21 mouse cellular contexts compared by ENCODE assay signal in genomic region chr1:60731940-60732339, GRCm38 (mm10). TPM values are rescaled to one million over a fixed set of nuclear protein-coding genes. Genes with fewer than 3 reads are reported as not detected.
DNase-seq lines count a peak whose midpoint lies in the region; ATAC-seq lines count a peak whose summit lies in the region.
"Had no signal": no experiment of that assay in that cellular context is flagged by ENCODE, and none has a peak within 500 bp of the region (broad histone marks: within the 10 kb centered on the region; RNA-seq: fewer than 3 reads in every experiment).

No protein-coding gene starts in this region.

- no peaks in the 10 kb centered on the region for H3K27me3 ChIP-seq in forebrain, embryonic 16.5 days (replicated peaks; ENCODE audit: control insufficient read depth, insufficient read depth, low read length)
- H3K27me3 ChIP-seq: embryonic facial prominence, embryonic 15.5 days; hindbrain, embryonic 12.5 days; midbrain, embryonic 12.5 days had no signal

- no peak overlapping the region for H3K9ac ChIP-seq in forebrain, embryonic 16.5 days (replicated peaks; ENCODE audit: low read depth, low read length)
- H3K9ac ChIP-seq: embryonic facial prominence, embryonic 15.5 days; hindbrain, embryonic 12.5 days; lung, embryonic 14.5 days; midbrain, embryonic 12.5 days had no signal

- ATAC-seq in forebrain, embryonic 16.5 days = no peak
- ATAC-seq: inflammation-experienced regulatory T-cells, adult 6 months had no signal

- H3K4me1 ChIP-seq in brown adipose tissue, adult 24 weeks (ENCODE audit: control insufficient read depth, insufficient read depth, insufficient read length, low read length) = peaks cover 10% of the 10 kb centered on the region
- no peaks in the 10 kb centered on the region for H3K4me1 ChIP-seq in forebrain, embryonic 16.5 days (replicated peaks; ENCODE audit: control insufficient read depth, insufficient read depth, low read length)
- H3K4me1 ChIP-seq: embryonic facial prominence, embryonic 15.5 days; midbrain, embryonic 12.5 days had no signal

- peak; percentile 94 for DNase-seq in heart, adult 11 months
- no peak for DNase-seq in heart, postnatal 14 days
- DNase-seq in kidney, postnatal 14 days = peak; percentile 16
- DNase-seq in kidney, postnatal 25 days = no peak
- peak; percentile 30 for DNase-seq in adipocyte (ENCODE audit: low spot score)
- DNase-seq: adrenal gland, adult 8-10 months; cerebellum, adult 2 months; cerebellum, postnatal 36 days; kidney, adult 2 months; kidney, postnatal 10 days; layer of hippocampus, adult 9-11 months; lung, embryonic 14.5 days; retina, postnatal 1 day; thymus, postnatal 14 days had no signal

- no peak overlapping the region for H3K4me3 ChIP-seq in brown adipose tissue, adult 24 weeks (ENCODE audit: insufficient read depth, low read depth, low read length)
- H3K4me3 ChIP-seq in forebrain, embryonic 16.5 days (replicated peaks; ENCODE audit: low read length) = no peak overlapping the region
- H3K4me3 ChIP-seq: embryonic facial prominence, embryonic 15.5 days; hindbrain, embryonic 12.5 days; midbrain, embryonic 12.5 days had no signal

- no peaks in the 10 kb centered on the region for H3K36me3 ChIP-seq in forebrain, embryonic 16.5 days (ENCODE audit: control insufficient read depth, insufficient read depth)
- H3K36me3 ChIP-seq: embryonic facial prominence, embryonic 15.5 days; hindbrain, embryonic 12.5 days; midbrain, embryonic 12.5 days had no signal

- H3K4me2 ChIP-seq in forebrain, embryonic 16.5 days (ENCODE audit: low read length) = no peak overlapping the region
- H3K4me2 ChIP-seq: embryonic facial prominence, embryonic 15.5 days; hindbrain, embryonic 12.5 days; liver, embryonic 11.5 days; lung, embryonic 14.5 days; midbrain, embryonic 12.5 days had no signal

- intact Hi-C loops in heart, postnatal 14 days (cut with DNase I) = no loop called here

- no peaks in the 10 kb centered on the region for H3K9me3 ChIP-seq in forebrain, embryonic 16.5 days (ENCODE audit: control insufficient read depth, low read length)
- H3K9me3 ChIP-seq: embryonic facial prominence, embryonic 15.5 days; hindbrain, embryonic 12.5 days; midbrain, embryonic 12.5 days had no signal

- H3K27ac ChIP-seq in brown adipose tissue, adult 24 weeks (replicated peaks; ENCODE audit: low read depth, low read length) = 0 out of 2 replicates have a peak overlapping the region, but pooled peaks have one; percentile 9
- no peak overlapping the region for H3K27ac ChIP-seq in forebrain, embryonic 16.5 days (ENCODE audit: low read length)
- H3K27ac ChIP-seq: embryonic facial prominence, embryonic 15.5 days; hindbrain, embryonic 12.5 days; midbrain, embryonic 12.5 days had no signal

- WGBS in forebrain, embryonic 16.5 days = 79% methylated on average over 2 of the region's 2 CpGs

RNA-seq across cellular contexts. Expression of gene Cd28, which starts 15.3 kb away (rescaled TPM):
- 1 to 10 TPM; 6.7 to 7.6 TPM for total RNA-seq in heart, postnatal 14 days (2021)
- not detected in 2 replicates for polyA plus RNA-seq in brown adipose tissue, adult 24 weeks (2012; ENCODE audit: insufficient read depth, insufficient read length, missing spikeins)
- 0.08 and 0.12 TPM in 2 replicates for polyA plus RNA-seq in forebrain, embryonic 16.5 days (2015; fragmentation: Nextera tagmentation; extraction: Ambion mirVana)

Comparison
In these comparisons a context has a peak if more than half of its experiments do, and no peak if none do; other contexts are left out.
1. DNase-seq: peak in heart, adult 11 months (single experiment), kidney, postnatal 14 days (single experiment) and adipocyte (single experiment); none in heart, postnatal 14 days (0 of 2) and kidney, postnatal 25 days (0 of 2).